Mouse (Mus musculus): ENCODE results near the gene Hdac4. TPM values are rescaled to one million over a fixed set of nuclear protein-coding genes. Genes with fewer than 3 reads are reported as not detected.

Hdac4 gene
- polyA plus RNA-seq, 1 experiment from 2014 or later = 27.6 TPM

- H3K4me1 ChIP-seq (ENCODE audit: control insufficient read depth, insufficient read depth, low read depth, low read length) = no peaks in the 10 kb centered on the region; the same call in 1 of the 2 replicates
- no peaks in the 10 kb centered on the region for H3K27me3 ChIP-seq (replicated peaks; ENCODE audit: control insufficient read depth, insufficient read depth, low read length)
- H3K4me3 ChIP-seq (ENCODE audit: low read length) = no peak overlapping the region
- no peak overlapping the region for H3K4me2 ChIP-seq (ENCODE audit: low read length)
- ATAC-seq = no peak
- H3K9ac ChIP-seq (ENCODE audit: low read depth, low read length) = no peak overlapping the region
- no peak overlapping the region for H3K27ac ChIP-seq (ENCODE audit: low read depth, low read length)
- H3K9me3 ChIP-seq (ENCODE audit: control insufficient read depth, low read length) = no peaks in the 10 kb centered on the region
- 25% methylated on average over 3 of the region's 3 CpGs for WGBS
- no peaks in the 10 kb centered on the region for H3K36me3 ChIP-seq (ENCODE audit: control insufficient read depth, insufficient read depth, low read length)
These were observed 153.4 kb downstream of the Hdac4 start for GRCm38 (mm10) chr1:92042126-92042525.

DNA sequence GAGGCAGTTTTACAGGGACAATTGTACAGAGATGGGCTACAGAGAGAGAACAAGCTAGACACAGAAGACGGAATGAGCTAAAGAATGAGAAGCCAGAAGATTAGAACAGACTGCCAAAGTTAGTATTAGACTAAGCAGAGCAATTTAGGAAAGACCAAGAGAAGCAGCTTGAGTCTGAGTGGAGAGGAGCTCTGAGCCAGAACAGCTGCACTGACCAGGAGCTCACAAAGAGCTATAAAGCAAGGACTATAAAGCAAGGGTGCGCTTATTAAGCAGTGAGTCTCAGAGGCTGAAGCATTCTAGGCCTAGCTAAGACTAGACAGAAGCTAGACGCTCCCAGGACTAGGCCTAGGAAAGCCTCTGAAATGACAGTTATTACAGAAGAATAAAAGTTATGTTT is 154.2 kb downstream of the Hdac4 start:
- Histone ChIP-seq H3K4me1 (ENCODE audit: control insufficient read depth, insufficient read depth, low read depth, low read length) (no peaks in the 10 kb centered on the region; the same call in 1 of the 2 replicates), H3K27me3 (replicated peaks; ENCODE audit: control insufficient read depth, insufficient read depth, low read length) (no peaks in the 10 kb centered on the region), H3K27ac (ENCODE audit: low read depth, low read length) (no peak overlapping the region), H3K9ac (ENCODE audit: low read depth, low read length) (no peak overlapping the region), H3K4me3 (ENCODE audit: low read length) (no peak overlapping the region), H3K9me3 (ENCODE audit: control insufficient read depth, low read length) (no peaks in the 10 kb centered on the region), H3K36me3 (ENCODE audit: control insufficient read depth, insufficient read depth, low read length) (no peaks in the 10 kb centered on the region), H3K4me2 (ENCODE audit: low read length) (no peak overlapping the region)
- 80% methylated on average over 3 of the region's 3 CpGs for WGBS
- no peak for ATAC-seq

GRCm38 (mm10) chr1:92038714-92039113 is 156.8 kb downstream of the Hdac4 start:
- no peaks in the 10 kb centered on the region for H3K36me3 ChIP-seq (ENCODE audit: control insufficient read depth, insufficient read depth, low read length)
- WGBS = 20% methylated on average over 1 of the region's 1 CpGs
- no peak for ATAC-seq
- H3K9ac ChIP-seq (ENCODE audit: low read depth, low read length) = no peak overlapping the region
- no peaks in the 10 kb centered on the region for H3K27me3 ChIP-seq (replicated peaks; ENCODE audit: control insufficient read depth, insufficient read depth, low read length)
- H3K4me3 ChIP-seq (ENCODE audit: low read length) = no peak overlapping the region
- no peak overlapping the region for H3K4me2 ChIP-seq (ENCODE audit: low read length)
- H3K9me3 ChIP-seq (ENCODE audit: control insufficient read depth, low read length) = no peaks in the 10 kb centered on the region
- no peak overlapping the region for H3K27ac ChIP-seq (ENCODE audit: low read depth, low read length)
- no peaks in the 10 kb centered on the region; the same call in 1 of the 2 replicates for H3K4me1 ChIP-seq (ENCODE audit: control insufficient read depth, insufficient read depth, low read depth, low read length)

GRCm38 (mm10) chr1:92037039-92037438 is 158.5 kb downstream of the Hdac4 start:
- H3K36me3 ChIP-seq (ENCODE audit: control insufficient read depth, insufficient read depth, low read length) = no peaks in the 10 kb centered on the region
- H3K27me3 ChIP-seq (replicated peaks; ENCODE audit: control insufficient read depth, insufficient read depth, low read length) = no peaks in the 10 kb centered on the region
- no peaks in the 10 kb centered on the region; the same call in 1 of the 2 replicates for H3K4me1 ChIP-seq (ENCODE audit: control insufficient read depth, insufficient read depth, low read depth, low read length)
- H3K9ac ChIP-seq (ENCODE audit: low read depth, low read length) = no peak overlapping the region
- ATAC-seq = no peak
- 91% methylated on average over 7 of the region's 7 CpGs for WGBS
- no peaks in the 10 kb centered on the region for H3K9me3 ChIP-seq (ENCODE audit: control insufficient read depth, low read length)
- H3K27ac ChIP-seq (ENCODE audit: low read depth, low read length) = no peak overlapping the region
- H3K4me2 ChIP-seq (ENCODE audit: low read length) = no peak overlapping the region
- H3K4me3 ChIP-seq (ENCODE audit: low read length) = no peak overlapping the region

DNA sequence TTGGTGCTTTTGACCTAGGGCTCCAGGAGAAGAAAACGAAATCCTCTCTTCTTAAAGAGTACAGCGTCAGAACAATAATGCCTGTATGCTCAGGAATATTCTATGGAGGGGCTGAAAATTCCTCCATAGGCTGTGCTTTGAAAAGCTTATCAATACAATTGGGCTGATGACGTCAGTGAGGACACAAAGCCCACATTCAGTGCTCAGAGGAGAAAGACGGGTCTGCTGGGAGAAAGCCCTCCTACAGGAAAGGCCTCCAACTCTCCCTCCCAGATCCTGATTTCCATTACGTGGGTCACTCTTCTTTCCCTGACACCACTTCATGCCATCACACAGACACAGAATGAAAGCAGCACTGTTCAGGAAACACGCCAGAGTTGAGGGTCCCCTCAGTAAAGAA is 159.7 kb downstream of the Hdac4 start:
- Histone ChIP-seq H3K4me3 (ENCODE audit: low read length) (no peak overlapping the region), H3K4me1 (ENCODE audit: control insufficient read depth, insufficient read depth, low read depth, low read length) (no peaks in the 10 kb centered on the region; the same call in 1 of the 2 replicates), H3K36me3 (ENCODE audit: control insufficient read depth, insufficient read depth, low read length) (no peaks in the 10 kb centered on the region), H3K27ac (ENCODE audit: low read depth, low read length) (no peak overlapping the region), H3K9ac (ENCODE audit: low read depth, low read length) (no peak overlapping the region), H3K9me3 (ENCODE audit: control insufficient read depth, low read length) (no peaks in the 10 kb centered on the region), H3K27me3 (replicated peaks; ENCODE audit: control insufficient read depth, insufficient read depth, low read length) (no peaks in the 10 kb centered on the region), H3K4me2 (ENCODE audit: low read length) (no peak overlapping the region)
- WGBS = 40% methylated on average over 6 of the region's 6 CpGs
- ATAC-seq = no peak

DNA sequence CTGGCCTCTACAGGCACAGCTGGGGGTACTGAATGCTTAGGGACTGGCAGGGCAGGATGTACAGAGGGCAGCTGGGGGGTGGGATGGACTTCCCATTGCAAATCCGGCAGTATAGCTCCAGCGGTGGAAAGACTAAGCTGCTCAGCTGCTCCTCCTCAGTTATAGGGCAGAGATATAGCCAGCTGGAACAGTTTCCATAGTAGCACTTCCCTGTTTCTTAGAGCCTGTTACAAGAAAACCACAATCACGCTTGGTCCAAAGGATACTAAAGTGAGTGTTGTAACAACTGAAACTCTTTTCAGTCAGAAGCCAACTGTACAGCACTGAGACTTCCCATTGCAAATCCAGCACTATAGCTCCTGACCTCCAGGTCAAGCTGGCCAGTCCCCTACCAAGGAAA is 161.3 kb downstream of the Hdac4 start:
- Histone ChIP-seq H3K9ac (ENCODE audit: low read depth, low read length) (no peak overlapping the region), H3K4me2 (ENCODE audit: low read length) (no peak overlapping the region), H3K27me3 (replicated peaks; ENCODE audit: control insufficient read depth, insufficient read depth, low read length) (no peaks in the 10 kb centered on the region), H3K27ac (ENCODE audit: low read depth, low read length) (no peak overlapping the region), H3K4me3 (ENCODE audit: low read length) (no peak overlapping the region), H3K36me3 (ENCODE audit: control insufficient read depth, insufficient read depth, low read length) (no peaks in the 10 kb centered on the region), H3K9me3 (ENCODE audit: control insufficient read depth, low read length) (no peaks in the 10 kb centered on the region), H3K4me1 (ENCODE audit: control insufficient read depth, insufficient read depth, low read depth, low read length) (no peaks in the 10 kb centered on the region; the same call in 1 of the 2 replicates)
- no peak for ATAC-seq
- WGBS = 73% methylated on average over 3 of the region's 3 CpGs

- Histone ChIP-seq H3K27ac (ENCODE audit: low read depth, low read length) (0 out of 2 replicates have a peak overlapping the region, but pooled peaks have one; percentile 21), H3K36me3 (ENCODE audit: control insufficient read depth, insufficient read depth, low read length) (no peaks in the 10 kb centered on the region), H3K4me2 (ENCODE audit: low read length) (no peak overlapping the region), H3K4me3 (ENCODE audit: low read length) (no peak overlapping the region), H3K9ac (ENCODE audit: low read depth, low read length) (no peak overlapping the region), H3K4me1 (ENCODE audit: control insufficient read depth, insufficient read depth, low read depth, low read length) (no peaks in the 10 kb centered on the region; the same call in 1 of the 2 replicates), H3K9me3 (ENCODE audit: control insufficient read depth, low read length) (no peaks in the 10 kb centered on the region), H3K27me3 (replicated peaks; ENCODE audit: control insufficient read depth, insufficient read depth, low read length) (no peaks in the 10 kb centered on the region)
- no peak for ATAC-seq
- WGBS = 86% methylated on average over 7 of the region's 7 CpGs
These were observed 162.0 kb downstream of the Hdac4 start for GRCm38 (mm10) chr1:92033463-92033862.

GRCm38 (mm10) chr1:92030541-92030940 is 165.0 kb downstream of the Hdac4 start:
- no peaks in the 10 kb centered on the region for H3K27me3 ChIP-seq (replicated peaks; ENCODE audit: control insufficient read depth, insufficient read depth, low read length)
- H3K9ac ChIP-seq (ENCODE audit: low read depth, low read length) = no peak overlapping the region
- H3K9me3 ChIP-seq (ENCODE audit: control insufficient read depth, low read length) = no peaks in the 10 kb centered on the region
- WGBS = 64% methylated on average over 6 of the region's 6 CpGs
- H3K4me3 ChIP-seq (ENCODE audit: low read length) = no peak overlapping the region
- peak; percentile 71 for ATAC-seq
- H3K36me3 ChIP-seq (ENCODE audit: control insufficient read depth, insufficient read depth, low read length) = no peaks in the 10 kb centered on the region
- no peak overlapping the region for H3K27ac ChIP-seq (ENCODE audit: low read depth, low read length)
- H3K4me2 ChIP-seq (ENCODE audit: low read length) = no peak overlapping the region
- H3K4me1 ChIP-seq (ENCODE audit: control insufficient read depth, insufficient read depth, low read depth, low read length) = no peaks in the 10 kb centered on the region; the same call in 1 of the 2 replicates

GRCm38 (mm10) chr1:92028158-92028557 is 167.3 kb downstream of the Hdac4 start:
- no peaks in the 10 kb centered on the region; the same call in 1 of the 2 replicates for H3K4me1 ChIP-seq (ENCODE audit: control insufficient read depth, insufficient read depth, low read depth, low read length)
- H3K27ac ChIP-seq (ENCODE audit: low read depth, low read length) = no peak overlapping the region
- no peaks in the 10 kb centered on the region for H3K9me3 ChIP-seq (ENCODE audit: control insufficient read depth, low read length)
- 75% methylated on average over 2 of the region's 2 CpGs for WGBS
- no peaks in the 10 kb centered on the region for H3K36me3 ChIP-seq (ENCODE audit: control insufficient read depth, insufficient read depth, low read length)
- H3K4me3 ChIP-seq (ENCODE audit: low read length) = no peak overlapping the region
- ATAC-seq = no peak
- no peaks in the 10 kb centered on the region for H3K27me3 ChIP-seq (replicated peaks; ENCODE audit: control insufficient read depth, insufficient read depth, low read length)
- no peak overlapping the region for H3K9ac ChIP-seq (ENCODE audit: low read depth, low read length)
- no peak overlapping the region for H3K4me2 ChIP-seq (ENCODE audit: low read length)

GRCm38 (mm10) chr1:92026351-92026750 is 169.1 kb downstream of the Hdac4 start:
- ATAC-seq = no peak
- no peak overlapping the region for H3K9ac ChIP-seq (ENCODE audit: low read depth, low read length)
- H3K27me3 ChIP-seq (replicated peaks; ENCODE audit: control insufficient read depth, insufficient read depth, low read length) = no peaks in the 10 kb centered on the region
- no peaks in the 10 kb centered on the region for H3K9me3 ChIP-seq (ENCODE audit: control insufficient read depth, low read length)
- H3K27ac ChIP-seq (ENCODE audit: low read depth, low read length) = no peak overlapping the region
- no peak overlapping the region for H3K4me3 ChIP-seq (ENCODE audit: low read length)
- 84% methylated on average over 3 of the region's 3 CpGs for WGBS
- no peak overlapping the region for H3K4me2 ChIP-seq (ENCODE audit: low read length)
- peaks cover 3% of the 10 kb centered on the region; the same call in 1 of the 2 replicates for H3K4me1 ChIP-seq (ENCODE audit: control insufficient read depth, insufficient read depth, low read depth, low read length)
- no peaks in the 10 kb centered on the region for H3K36me3 ChIP-seq (ENCODE audit: control insufficient read depth, insufficient read depth, low read length)

Data from hindbrain, embryonic 16.5 days (tissue).